Mouse (Mus musculus) neural tube, embryonic 11.5 days (tissue): ENCODE measurements around the gene Cdk2ap2. TPM values are rescaled to one million over a fixed set of nuclear protein-coding genes. Genes with fewer than 3 reads are reported as not detected.
"Not testable (repeated sequence)": the region's sequence is repeated elsewhere in the genome, so short reads cannot be mapped to it uniquely, and the experiment has no call there.

Experiments
- ATAC-seq: fragments of 200-750 bp; cut with Nextera tagmentation; 2 replicates; pipeline ENCODE4 v1.8.0; 2017; ENCODE audit warnings: moderate number of reproducible peaks, mild to moderate bottlenecking, moderate TSS enrichment, moderate library complexity; ENCODE audit not compliant: insufficient read depth, low FRiP score, low TSS enrichment
- DNase-seq: peaks from one replicate; pipeline ENCODE4 v3.0.0-alpha.2; 2015; ENCODE audit warnings: low spot score
- H3K27ac ChIP-seq: fragments of 300-500 bp; sonication (generic); 2 replicates; pipeline ENCODE4 v1.5.1; 2014; ENCODE audit warnings: low read depth, mild to moderate bottlenecking, low read length
- H3K27me3 ChIP-seq: fragments of 300-500 bp; sonication (generic); 2 replicates; pipeline ENCODE4 v1.6.1; 2014; ENCODE audit warnings: mild to moderate bottlenecking, low read length, mixed read lengths; ENCODE audit not compliant: control insufficient read depth, insufficient read depth
- H3K36me3 ChIP-seq: fragments of 300-500 bp; sonication (generic); 2 replicates; pipeline ENCODE4 v1.6.1; 2014; ENCODE audit warnings: mild to moderate bottlenecking, low read length, moderate library complexity, mixed read lengths; ENCODE audit not compliant: control insufficient read depth, insufficient read depth
- H3K4me1 ChIP-seq: fragments of 300-500 bp; sonication (generic); 2 replicates; pipeline ENCODE4 v1.6.1; 2014; ENCODE audit warnings: low read length, mixed read lengths; ENCODE audit not compliant: control insufficient read depth, insufficient read depth
- H3K4me2 ChIP-seq: fragments of 300-500 bp; sonication (generic); 2 replicates; pipeline ENCODE4 v1.6.1; 2014; ENCODE audit warnings: low read depth, mild to moderate bottlenecking, moderate library complexity
- H3K4me3 ChIP-seq: fragments of 300-500 bp; sonication (generic); 2 replicates; pipeline ENCODE4 v1.5.1; 2014; ENCODE audit warnings: low read depth, low read length
- H3K9ac ChIP-seq: fragments of 300-500 bp; sonication (generic); 2 replicates; pipeline ENCODE4 v1.6.1; 2014; ENCODE audit warnings: mild to moderate bottlenecking, low read length
- H3K9me3 ChIP-seq: fragments of 300-500 bp; sonication (generic); 2 replicates; pipeline ENCODE4 v1.6.1; 2016; ENCODE audit warnings: low read length; ENCODE audit not compliant: control insufficient read depth
- WGBS: fragments of 180-500 bp; shearing (Covaris S2); extraction: QIAGEN DNeasy Blood & Tissue Kit; methylation state at CpG from one replicate; pipeline ENCODE4 v1.1.7; 2014; 5-methylcytosine and 5-hydroxymethylcytosine counted together
- polyA plus RNA-seq: library from polyadenylated mRNA; unstranded; fragments of >200 nt; fragmentation: Nextera tagmentation; extraction: Ambion mirVana; gene quantifications from 2 replicates; pipeline ENCODE4 v1.2.1, GENCODE M21; 2014

Cdk2ap2 gene
- polyA plus RNA-seq, 1 experiment from 2014 or later: 86.7 TPM

DNA sequence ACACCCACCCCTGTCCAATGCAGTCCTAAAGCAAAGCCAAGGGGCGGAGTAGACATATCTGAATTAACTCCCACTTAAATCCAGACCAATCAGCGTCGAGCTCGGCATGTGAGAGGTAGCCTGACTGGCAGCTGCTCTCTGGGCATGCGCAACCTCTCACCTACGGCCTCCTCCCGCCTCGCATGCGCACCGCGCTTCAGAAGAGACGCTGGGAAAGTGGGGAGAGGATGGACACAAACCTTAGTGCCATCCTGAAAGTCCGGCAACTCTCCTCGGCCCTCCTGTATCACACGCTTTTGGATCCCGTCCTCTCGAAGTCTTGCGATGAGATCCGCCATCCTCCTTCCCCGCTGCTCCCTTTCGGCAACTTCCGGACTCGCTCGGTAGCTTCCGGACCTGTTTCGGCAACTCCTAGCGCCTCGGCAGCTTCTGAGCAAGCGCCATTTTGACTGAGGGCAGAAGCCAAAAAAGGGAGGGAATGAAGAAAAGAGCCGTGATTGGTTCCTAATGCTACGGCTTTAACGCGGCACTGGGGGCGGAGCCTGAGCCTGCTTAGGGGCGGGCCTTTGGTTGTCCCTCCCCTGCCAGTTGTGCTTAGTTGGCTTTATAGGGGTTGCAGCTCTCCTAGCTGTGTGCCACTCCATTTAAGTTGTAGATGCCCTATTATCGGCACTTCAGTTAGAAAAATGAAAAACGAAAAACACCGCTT, 24.3 kb downstream of the Cdk2ap2 start:
- ATAC-seq: peak; percentile 77
- DNase-seq: peak; percentile 97
- H3K4me1 ChIP-seq: 0 out of 2 replicates have a peak, but pooled peaks cover 3% of the 10 kb centered on the region
- 2% methylated on average over 38 of the region's 38 CpGs for WGBS
- H3K4me3 ChIP-seq: peak overlapping the region; percentile 32
- H3K9ac ChIP-seq: peak overlapping the region; percentile 51
- H3K9me3 ChIP-seq: no peaks in the 10 kb centered on the region
- H3K36me3 ChIP-seq: no peaks in the 10 kb centered on the region
- no peaks in the 10 kb centered on the region for H3K27me3 ChIP-seq
- H3K4me2 ChIP-seq: peak overlapping the region; percentile 38
- peak overlapping the region; percentile 58 for H3K27ac ChIP-seq

DNA sequence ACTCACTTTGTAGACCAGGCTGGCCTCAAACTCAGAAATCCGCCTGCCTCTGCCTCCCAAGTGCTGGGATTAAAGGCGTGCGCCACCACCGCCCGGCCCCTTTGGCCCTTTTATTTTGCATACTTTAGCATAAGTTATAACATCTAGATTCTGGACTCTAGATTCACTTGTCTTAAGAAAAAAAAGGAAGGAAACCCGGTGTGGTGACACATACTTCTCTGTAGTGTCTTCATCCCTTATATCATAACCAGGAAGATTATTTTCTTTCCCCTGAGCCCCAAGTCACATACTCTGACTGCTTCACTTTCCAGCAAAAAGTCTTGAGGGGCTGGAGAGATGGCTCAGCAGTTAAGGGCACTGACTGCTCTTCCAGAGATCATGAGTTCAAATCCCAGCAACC, 24.9 kb downstream of the Cdk2ap2 start:
- H3K27me3 ChIP-seq, ATAC-seq, H3K36me3 ChIP-seq, H3K4me2 ChIP-seq, H3K4me3 ChIP-seq, H3K4me1 ChIP-seq, H3K9me3 ChIP-seq, H3K27ac ChIP-seq, DNase-seq, H3K9ac ChIP-seq: not testable (repeated sequence)
- 63% methylated on average over 6 of the region's 6 CpGs for whole genome bisulfite sequencing

DNA sequence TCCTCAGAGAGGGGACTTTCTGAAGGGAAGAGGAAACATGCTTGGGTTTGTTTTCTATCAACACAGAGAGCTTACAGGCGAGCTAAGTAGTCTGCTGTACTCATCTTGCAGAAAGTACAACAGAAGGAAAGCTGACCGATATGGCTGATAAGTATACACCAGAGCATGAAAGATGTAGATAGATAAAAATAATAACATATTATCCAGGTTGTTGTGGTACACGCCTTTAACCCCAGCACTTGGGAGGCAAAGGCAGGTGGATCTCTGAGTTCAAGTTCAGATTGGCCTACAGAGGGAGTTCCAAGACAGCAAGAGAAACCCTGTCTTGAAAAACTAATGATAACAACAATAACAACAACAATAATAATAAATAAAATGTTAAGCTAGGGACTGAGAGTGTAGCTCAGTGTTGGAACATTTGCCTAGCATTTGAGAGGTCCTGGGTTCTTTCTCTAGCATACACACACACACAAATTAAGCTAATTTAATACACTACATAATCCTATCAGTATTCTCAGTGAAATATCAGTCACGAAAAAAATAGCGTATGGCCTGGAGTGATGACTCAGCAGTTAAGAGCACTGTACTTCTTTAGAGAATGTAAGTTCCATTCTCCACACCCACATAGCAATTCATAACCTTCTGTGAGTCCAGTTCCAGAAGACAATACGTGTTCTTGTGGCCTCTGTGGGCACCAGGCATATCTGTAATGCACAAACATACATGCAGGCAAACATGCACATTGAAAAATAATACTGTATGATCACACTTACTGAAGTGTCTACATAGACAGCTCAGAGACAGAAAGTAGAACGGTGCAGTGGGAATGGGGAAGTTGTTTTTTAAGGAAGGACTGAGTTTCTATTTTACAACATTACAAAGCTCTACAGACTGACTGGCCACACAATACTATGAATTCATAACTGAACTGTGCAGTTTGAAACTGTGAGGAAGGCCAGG, 25.7 kb downstream of the Cdk2ap2 start:
- Histone ChIP-seq H3K9ac (no peak overlapping the region), H3K27me3 (no peaks in the 10 kb centered on the region), H3K4me2 (no peak overlapping the region), H3K36me3 (no peaks in the 10 kb centered on the region), H3K4me3 (no peak overlapping the region), H3K9me3 (no peaks in the 10 kb centered on the region), H3K27ac (no peak overlapping the region), H3K4me1 (peaks cover 12% of the 10 kb centered on the region)
- WGBS: 88% methylated on average over 7 of the region's 7 CpGs
- DNase-seq (no peak), ATAC-seq (no peak)

DNA sequence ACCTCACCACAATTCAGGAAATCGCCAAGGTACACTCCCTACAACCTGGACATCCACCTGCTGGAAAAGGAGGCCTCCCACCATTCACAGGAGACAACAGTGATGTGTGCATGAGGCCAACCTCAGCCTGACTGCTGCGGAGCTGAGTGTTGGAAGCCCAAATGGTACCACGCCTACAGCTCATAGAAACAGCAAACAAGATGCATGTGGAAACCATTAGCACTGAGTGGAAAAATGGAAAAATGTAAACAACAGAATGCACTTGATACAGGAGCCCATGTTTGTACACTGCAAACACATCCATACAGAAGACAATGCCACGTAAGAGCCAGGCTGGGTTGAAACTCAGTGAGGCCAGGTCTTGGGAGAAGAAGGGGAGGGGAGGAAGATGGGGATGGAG, 27.4 kb downstream of the Cdk2ap2 start:
- Histone ChIP-seq H3K36me3 (no peaks in the 10 kb centered on the region), H3K9me3 (no peaks in the 10 kb centered on the region), H3K9ac (no peak overlapping the region), H3K4me2 (no peak overlapping the region), H3K27me3 (no peaks in the 10 kb centered on the region), H3K4me1 (peaks cover 12% of the 10 kb centered on the region), H3K27ac (no peak overlapping the region), H3K4me3 (no peak overlapping the region)
- 74% methylated on average over 4 of the region's 4 CpGs for WGBS
- DNase-seq (no peak), ATAC-seq (no peak)

DNA sequence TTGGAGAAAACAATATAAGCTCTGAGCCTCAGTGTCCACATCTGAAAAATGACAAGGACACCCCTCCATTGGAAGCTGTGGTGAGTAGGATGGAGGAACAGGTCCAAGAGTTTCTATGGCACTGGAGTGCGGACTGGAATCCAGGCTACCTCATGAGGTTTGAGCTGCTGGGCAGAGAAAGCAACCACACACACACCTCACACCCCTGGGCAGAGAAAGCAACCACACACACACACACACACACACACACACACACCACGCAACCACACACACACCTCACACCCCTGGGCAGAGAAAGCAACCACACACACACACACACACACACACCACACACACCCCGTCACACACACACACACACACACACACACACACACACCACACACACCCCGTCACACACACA, 28.3 kb downstream of the Cdk2ap2 start:
- H3K9me3 ChIP-seq, H3K36me3 ChIP-seq, DNase-seq, H3K27ac ChIP-seq, H3K27me3 ChIP-seq: not testable (repeated sequence)
- Histone ChIP-seq H3K4me1 (peaks cover 12% of the 10 kb centered on the region), H3K9ac (peak overlapping the region; percentile 14; the same call in 1 of the 2 replicates), H3K4me2 (peak overlapping the region; percentile 30), H3K4me3 (peak overlapping the region; percentile 75)
- ATAC-seq: peak; percentile 54
- 29% methylated on average over 3 of the region's 4 CpGs for WGBS

DNA sequence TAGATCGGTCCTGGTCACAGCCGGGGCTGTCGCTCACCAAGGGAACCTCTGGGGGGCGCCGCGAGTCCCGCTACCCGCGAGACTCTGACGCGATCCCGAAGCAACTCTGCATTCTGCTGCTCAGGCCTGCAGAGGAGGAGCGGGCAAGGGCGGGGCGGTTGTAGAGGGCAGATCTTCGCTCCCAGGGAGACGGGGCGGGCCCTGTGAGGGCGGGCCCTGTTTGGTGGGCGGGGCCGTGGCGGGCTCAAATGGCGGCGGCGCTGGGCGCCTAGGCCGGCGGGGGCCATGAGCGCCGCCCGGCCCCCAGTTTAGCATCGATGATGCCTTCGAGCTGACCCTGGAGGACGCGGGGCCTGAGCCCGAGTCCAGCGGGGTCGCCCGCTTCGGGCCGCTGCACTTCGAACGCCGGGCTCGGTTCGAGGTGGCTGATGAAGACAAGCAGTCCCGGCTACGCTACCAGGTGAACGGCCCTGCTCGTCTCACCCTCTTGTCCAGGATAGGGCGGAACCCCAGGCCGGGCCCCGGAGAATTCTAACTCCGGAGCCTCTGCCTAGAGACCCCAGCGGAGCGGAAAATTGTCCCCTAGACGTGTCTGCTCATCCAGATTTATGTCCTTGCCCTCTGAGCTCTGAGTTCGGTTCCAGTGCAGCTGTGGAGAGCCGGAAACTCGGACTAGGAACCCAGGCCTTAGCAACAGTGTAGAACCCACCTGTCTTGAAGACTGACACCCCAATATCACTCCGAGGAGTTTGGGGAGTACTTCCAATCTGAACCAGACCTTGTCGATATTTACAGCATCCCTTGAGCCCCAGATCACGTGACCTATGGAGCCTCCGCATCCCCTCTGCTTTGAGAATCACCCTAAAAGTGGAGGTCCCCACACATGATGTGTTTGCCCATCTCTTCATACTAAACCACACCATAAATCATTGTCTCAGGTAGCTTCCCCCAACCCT, 29.0 kb downstream of the Cdk2ap2 start, which contains the start of gene Aip:
Gene Aip (minus strand): TSS at position 118 of the 956 bp plus-strand sequence.
- Histone ChIP-seq H3K36me3 (no peaks in the 10 kb centered on the region), H3K4me3 (peak within 1 kb of the TSS; percentile 75), H3K9me3 (no peaks in the 10 kb centered on the region), H3K4me2 (peak within 1 kb of the TSS; percentile 71), H3K27ac (0 out of 2 replicates have a peak within 1 kb of the TSS, but pooled peaks have one; percentile 35), H3K9ac (peak within 1 kb of the TSS; percentile 80), H3K4me1 (peaks cover 9% of the 10 kb centered on the region), H3K27me3 (no peaks in the 10 kb centered on the region)
- DNase-seq (peak; percentile 97), ATAC-seq (peak; percentile 92)
- WGBS: 1% methylated on average over 46 of the region's 64 CpGs

DNA sequence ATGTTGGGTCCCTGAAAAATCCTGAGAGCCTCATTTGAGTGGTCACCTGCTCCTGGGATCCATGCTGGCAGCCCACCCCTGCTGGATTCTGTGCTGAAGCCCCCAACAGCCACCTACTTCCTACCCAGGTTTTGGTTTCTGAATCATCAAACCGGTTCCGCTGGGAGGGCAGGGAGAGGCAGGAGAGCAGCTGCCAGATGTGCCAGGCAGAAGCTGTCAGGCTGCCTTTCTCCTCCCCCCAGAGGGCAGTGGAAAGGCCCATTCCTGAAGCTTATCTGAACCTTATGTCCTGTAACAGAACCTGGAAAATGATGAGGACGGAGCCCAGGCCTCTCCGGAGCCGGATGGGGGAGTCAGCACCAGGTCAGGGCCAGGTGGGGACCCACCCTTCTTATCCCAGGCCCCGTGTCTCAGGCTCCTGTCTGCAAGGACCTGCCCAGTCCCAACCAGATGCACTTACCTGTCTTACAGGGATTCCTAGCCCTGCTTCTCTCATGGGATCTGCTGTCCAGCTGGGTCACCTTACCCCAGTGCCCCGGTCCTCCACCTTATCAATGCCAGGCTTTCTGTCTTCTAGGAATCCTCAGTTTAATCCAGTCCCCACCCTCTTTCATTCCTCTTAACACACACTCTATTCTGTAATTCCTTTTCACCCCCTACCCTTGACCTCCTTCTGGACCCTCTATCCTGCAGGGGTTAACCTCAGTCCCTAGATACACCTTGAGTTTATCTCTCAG, 29.9 kb downstream of the Cdk2ap2 start:
- ATAC-seq: no peak
- H3K4me2 ChIP-seq: peak overlapping the region; percentile 71
- peak overlapping the region; percentile 75 for H3K4me3 ChIP-seq
- H3K9ac ChIP-seq: peak overlapping the region; percentile 80
- no peaks in the 10 kb centered on the region for H3K27me3 ChIP-seq
- H3K27ac ChIP-seq: no peak overlapping the region
- H3K9me3 ChIP-seq: no peaks in the 10 kb centered on the region
- H3K4me1 ChIP-seq: peaks cover 9% of the 10 kb centered on the region
- no peaks in the 10 kb centered on the region for H3K36me3 ChIP-seq
- WGBS: 71% methylated on average over 7 of the region's 7 CpGs
- DNase-seq: no peak
